Mouse (Mus musculus) thymus, adult 2 months (tissue): ENCODE measurements around the gene Gpr146. TPM values are rescaled to one million over a fixed set of nuclear protein-coding genes. Genes with fewer than 3 reads are reported as not detected.

ENCODE experiments used
- DNase-seq: peaks from one replicate; pipeline ENCODE4 v3.0.0; 2021
- H3K27ac ChIP-seq: fragments of 200-500 bp; 2 replicates; pipeline ENCODE4 v1.5.1; 2012; ENCODE audit warnings: low read length, control low read depth; ENCODE audit not compliant: control insufficient read depth, insufficient read depth
- H3K27me3 ChIP-seq: fragments of 200-500 bp; 2 replicates; pipeline ENCODE4 v1.6.1; 2012; ENCODE audit warnings: mild to moderate bottlenecking, low read length, moderate library complexity, mixed read lengths; ENCODE audit not compliant: control insufficient read depth, insufficient read depth
- H3K36me3 ChIP-seq: fragments of 200-500 bp; 2 replicates; pipeline ENCODE4 v1.6.1; 2012; ENCODE audit warnings: mild to moderate bottlenecking, low read length, moderate library complexity; ENCODE audit not compliant: control insufficient read depth, insufficient read depth
- H3K4me1 ChIP-seq: fragments of 200-500 bp; replicated peaks from 2 replicates; pipeline ENCODE4 v1.6.1; 2012; ENCODE audit warnings: low read length; ENCODE audit not compliant: control insufficient read depth, insufficient read depth
- H3K4me3 ChIP-seq: fragments of 200-500 bp; 2 replicates; pipeline ENCODE4 v1.5.1; 2012; ENCODE audit warnings: mild to moderate bottlenecking, low read length, control low read depth, moderate library complexity; ENCODE audit not compliant: control insufficient read depth, insufficient read depth
- CTCF ChIP-seq: fragments of 200-500 bp; IDR thresholded peaks from 2 replicates; pipeline ENCODE4 v1.5.1; 2012; ENCODE audit warnings: mild to moderate bottlenecking, control low read depth, low read length, moderate library complexity, borderline replicate concordance; ENCODE audit not compliant: control insufficient read depth, poor library complexity, insufficient read depth; ENCODE audit errors: extremely low read depth
- POLR2A ChIP-seq: fragments of 200-500 bp; IDR thresholded peaks from 2 replicates; pipeline ENCODE4 v1.6.1; 2012; ENCODE audit warnings: mild to moderate bottlenecking, low read length, control low read depth, moderate library complexity; ENCODE audit not compliant: control insufficient read depth, poor library complexity, insufficient read depth; ENCODE audit errors: extremely low read depth
- WGBS: fragments of 180-500 bp; shearing (Covaris S2); methylation state at CpG from one replicate; pipeline ENCODE4 v1.1.7; 2018; 5-methylcytosine and 5-hydroxymethylcytosine counted together
- polyA plus RNA-seq: library from polyadenylated mRNA; depleted of rRNA; stranded (reverse); fragments of >200 nt; gene quantifications from 2 replicates; pipeline ENCODE4 v1.2.3, GENCODE M21; 2012

Gpr146 gene
- polyA plus RNA-seq, 1 experiment, result 40.1 TPM

DNA sequence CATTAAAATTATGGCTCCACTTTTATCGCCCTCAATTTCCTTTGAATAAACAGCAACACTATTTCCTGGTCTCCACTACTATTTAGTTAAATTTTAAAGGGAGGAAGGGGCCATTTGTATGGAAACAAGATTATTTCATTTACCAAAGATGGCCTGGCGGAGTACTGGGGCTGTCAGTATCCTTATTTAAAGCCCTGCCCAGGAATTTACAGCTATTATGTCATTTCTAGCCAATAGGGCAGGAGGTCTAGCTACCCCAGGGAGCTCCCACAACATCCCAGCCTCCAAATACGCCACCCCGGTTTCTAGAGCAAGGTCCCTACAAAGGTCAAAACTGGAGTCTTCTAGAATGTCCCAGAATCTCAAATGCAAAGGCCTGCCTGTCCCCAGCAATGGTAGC, 36.0 kb downstream of the Gpr146 start:
- Histone ChIP-seq H3K27ac (no peak overlapping the region), H3K36me3 (no peaks in the 10 kb centered on the region), H3K4me1 (peaks cover 8% of the 10 kb centered on the region), H3K27me3 (no peaks in the 10 kb centered on the region), H3K4me3 (no peak overlapping the region)
- TF ChIP-seq CTCF (no peak), POLR2A (no peak)
- over 99% methylated on average over 4 of the region's 4 CpGs for WGBS
- no peak for DNase-seq

DNA sequence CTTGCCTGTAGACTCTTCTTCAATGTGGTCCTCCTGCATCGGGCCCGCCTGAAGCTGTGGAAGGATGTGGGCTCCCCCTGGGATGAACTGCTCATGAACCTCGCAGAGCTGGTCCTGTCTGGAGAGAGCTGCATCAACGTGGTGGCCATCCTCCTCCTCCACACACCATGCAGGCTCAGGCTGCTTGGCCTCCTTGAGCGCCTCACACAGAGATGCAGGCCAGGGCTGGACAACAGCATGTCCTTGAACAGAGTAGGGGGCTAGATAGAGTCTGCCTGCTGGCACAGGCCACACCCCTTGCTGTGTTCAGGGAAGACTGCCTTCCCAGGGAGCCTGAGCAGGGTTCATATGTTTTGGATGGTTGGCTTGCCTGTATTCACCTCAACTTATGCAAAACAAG, 37.5 kb downstream of the Gpr146 start:
- no peaks in the 10 kb centered on the region for H3K27me3 ChIP-seq
- no peak overlapping the region for H3K4me3 ChIP-seq
- TF ChIP-seq POLR2A (no peak), CTCF (no peak)
- H3K36me3 ChIP-seq, result no peaks in the 10 kb centered on the region
- no peak overlapping the region for H3K27ac ChIP-seq
- WGBS, result 94% methylated on average over 5 of the region's 5 CpGs
- peaks cover 22% of the 10 kb centered on the region for H3K4me1 ChIP-seq
- no peak for DNase-seq

DNA sequence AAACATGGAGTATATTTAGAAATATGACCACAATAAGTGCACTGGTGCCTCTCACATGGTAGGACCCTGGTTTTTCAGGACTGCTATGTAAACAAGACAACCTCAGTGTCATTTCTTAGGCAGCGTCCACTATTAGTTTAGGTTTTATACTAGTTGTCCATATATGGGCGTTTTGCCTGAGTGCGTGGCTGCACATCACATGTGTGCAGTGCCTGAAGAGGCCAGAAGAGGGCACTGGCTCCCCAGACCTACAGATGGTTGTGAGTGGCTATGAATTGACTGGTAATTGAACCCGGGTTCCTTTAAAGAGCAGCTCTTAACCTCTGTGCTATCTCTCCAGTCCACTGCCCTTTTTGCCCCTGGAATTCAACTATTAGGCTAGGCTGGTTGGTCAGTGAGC, 39.4 kb downstream of the Gpr146 start:
- no peak for TF ChIP-seq POLR2A
- TF ChIP-seq CTCF, result no peak
- 96% methylated on average over 4 of the region's 4 CpGs for WGBS
- no peaks in the 10 kb centered on the region for H3K27me3 ChIP-seq

DNA sequence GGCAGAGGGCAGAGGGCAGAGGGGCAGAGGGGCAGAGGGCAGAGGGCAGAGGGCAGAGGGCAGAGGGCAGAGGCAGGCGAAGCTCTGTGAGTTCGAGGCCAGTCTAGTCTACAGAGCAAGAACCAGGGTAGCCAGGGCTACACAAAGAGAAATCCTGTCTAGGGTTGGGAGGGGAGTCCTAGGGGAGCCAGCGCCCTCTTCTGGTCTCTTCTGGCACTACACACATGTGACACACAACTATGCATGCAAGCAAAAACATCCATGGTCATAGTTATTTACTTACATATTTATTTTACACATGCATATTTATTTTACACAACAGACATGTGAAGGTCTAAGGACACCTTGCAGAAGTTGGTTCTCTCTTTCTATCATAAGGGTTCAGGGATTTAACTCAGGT, 40.0 kb downstream of the Gpr146 start:
- WGBS, result 98% methylated on average over 3 of the region's 3 CpGs
- H3K4me1 ChIP-seq, result peaks cover 38% of the 10 kb centered on the region
- H3K27ac ChIP-seq, result no peak overlapping the region
- H3K27me3 ChIP-seq, result no peaks in the 10 kb centered on the region
- H3K4me3 ChIP-seq, result no peak overlapping the region
- TF ChIP-seq POLR2A (no peak), CTCF (no peak)
- no peaks in the 10 kb centered on the region for H3K36me3 ChIP-seq
- no peak for DNase-seq

More for the DNA sequence above, 39.4 kb downstream of the Gpr146 start:
- peaks cover 36% of the 10 kb centered on the region for H3K4me1 ChIP-seq
- peak; percentile 30 for DNase-seq
- no peaks in the 10 kb centered on the region for H3K36me3 ChIP-seq
- no peak overlapping the region for H3K27ac ChIP-seq
- no peak overlapping the region for H3K4me3 ChIP-seq

DNA sequence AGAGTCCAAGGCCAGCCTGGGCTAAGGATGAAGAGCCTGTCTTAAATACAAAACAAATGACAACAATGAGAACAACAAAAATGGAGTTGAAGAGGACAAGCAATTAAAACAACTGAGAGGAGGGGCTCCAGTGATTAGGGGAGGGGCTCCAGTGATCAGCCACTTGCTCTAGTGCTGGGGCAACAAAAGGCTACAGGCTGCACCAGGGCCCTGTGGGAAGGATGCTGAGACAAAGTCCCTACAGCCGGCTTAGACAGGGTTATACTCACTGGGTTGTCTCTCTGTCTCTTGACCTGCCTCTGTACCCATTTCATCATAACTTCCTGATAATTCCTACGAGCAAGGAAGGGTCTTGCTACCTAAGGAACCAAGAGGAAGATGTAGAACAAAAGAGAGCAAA, 40.6 kb downstream of the Gpr146 start:
- Histone ChIP-seq H3K4me3 (no peak overlapping the region), H3K27ac (peak overlapping the region; percentile 75), H3K36me3 (no peaks in the 10 kb centered on the region), H3K27me3 (no peaks in the 10 kb centered on the region), H3K4me1 (peaks cover 38% of the 10 kb centered on the region)
- no peak for DNase-seq
- WGBS, result 61% methylated on average over 2 of the region's 2 CpGs
- TF ChIP-seq CTCF (no peak), POLR2A (no peak)

DNA sequence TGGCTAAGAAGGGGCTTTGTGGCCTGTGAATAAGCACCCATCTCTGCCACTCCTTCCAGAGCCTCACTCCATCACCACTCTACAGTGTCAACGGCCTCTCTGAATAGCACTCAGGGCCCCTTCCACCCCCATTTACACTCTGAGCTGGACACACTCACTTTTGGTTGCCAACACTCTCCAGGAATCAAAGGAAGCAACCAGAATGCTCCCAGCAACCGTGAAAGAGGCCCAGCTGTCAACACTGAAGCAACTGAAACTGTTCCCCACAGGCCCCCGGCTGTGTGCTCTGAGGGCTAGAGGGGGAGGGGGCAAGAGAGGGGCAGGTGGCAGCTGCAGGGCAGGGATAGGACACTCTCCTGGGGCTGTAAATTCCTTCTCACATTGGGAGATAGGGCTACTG, 41.1 kb downstream of the Gpr146 start:
- peak overlapping the region; percentile 75 for H3K27ac ChIP-seq
- no peaks in the 10 kb centered on the region for H3K36me3 ChIP-seq
- DNase-seq, result peak; percentile 66
- WGBS, result 6% methylated on average over 3 of the region's 3 CpGs
- peaks cover 38% of the 10 kb centered on the region for H3K4me1 ChIP-seq
- H3K27me3 ChIP-seq, result no peaks in the 10 kb centered on the region
- H3K4me3 ChIP-seq, result no peak overlapping the region
- TF ChIP-seq CTCF, result no peak
- TF ChIP-seq POLR2A, result no peak
